Comparison of ENCODE assay signal across 16 mouse cellular contexts in genomic region chr13:37181169-37181787, GRCm38 (mm10).
DNase-seq lines count a peak whose midpoint lies in the region; ATAC-seq and TF ChIP-seq lines count a peak whose summit lies in the region.
"Had no signal": no experiment of that assay in that cellular context is flagged by ENCODE, and none has a peak within 500 bp of the region (broad histone marks: within the 10 kb centered on the region; RNA-seq: fewer than 3 reads in every experiment).

No protein-coding gene starts in this region.

- 36% methylated on average over 9 of the region's 9 CpGs for WGBS in cerebellum, adult 2 months
- WGBS in lung, postnatal 0 days: 50% methylated on average over 9 of the region's 9 CpGs

- no peaks in the 10 kb centered on the region for H3K36me3 ChIP-seq in myocyte (ENCODE audit: control insufficient read depth, insufficient read depth)
- no peaks in the 10 kb centered on the region for H3K36me3 ChIP-seq in lung, postnatal 0 days (ENCODE audit: insufficient read depth, low read length)
- H3K36me3 ChIP-seq: neural tube, embryonic 15.5 days had no signal

- no peak overlapping the region for H3K27ac ChIP-seq in cerebellum, adult 2 months (ENCODE audit: insufficient read depth, low read length)
- H3K27ac ChIP-seq in lung, postnatal 0 days (ENCODE audit: low read length): no peak overlapping the region
- H3K27ac ChIP-seq: heart, adult 2 months; neural tube, embryonic 15.5 days had no signal

- H3K9me3 ChIP-seq in lung, postnatal 0 days (ENCODE audit: low read length): no peaks in the 10 kb centered on the region
- H3K9me3 ChIP-seq: neural tube, embryonic 15.5 days had no signal

- ATAC-seq in lung, postnatal 0 days: no peak

- no peaks in the 10 kb centered on the region for H3K4me1 ChIP-seq in cerebellum, adult 2 months (ENCODE audit: control insufficient read depth, insufficient read depth, low read length)
- H3K4me1 ChIP-seq in lung, postnatal 0 days (ENCODE audit: insufficient read depth, low read depth, low read length): no peaks in the 10 kb centered on the region
- H3K4me1 ChIP-seq: neural tube, embryonic 15.5 days had no signal

- no peak for TF ChIP-seq POLR2A in cerebellum, adult 2 months (IDR thresholded peaks at IDR 0.05; ENCODE audit: borderline replicate concordance, insufficient read depth, low read length)
- no peak for TF ChIP-seq POLR2A in myocyte (IDR thresholded peaks at IDR 0.05; ENCODE audit: insufficient read length, low read depth)

- no peak overlapping the region for H3ac ChIP-seq in myocyte (ENCODE audit: control insufficient read depth, insufficient read length)

- H3K9ac ChIP-seq in lung, postnatal 0 days (replicated peaks; ENCODE audit: low read depth): no peak overlapping the region
- H3K9ac ChIP-seq: neural tube, embryonic 15.5 days had no signal

- no peak for TF ChIP-seq EP300 in lung, postnatal 0 days (IDR thresholded peaks at IDR 0.05)

- H3K4me3 ChIP-seq in cerebellum, adult 2 months (replicated peaks; ENCODE audit: insufficient read depth, low read depth, low read length): no peak overlapping the region
- H3K4me3 ChIP-seq in myocyte: no peak overlapping the region
- H3K4me3 ChIP-seq in lung, postnatal 0 days (ENCODE audit: low read depth, low read length): no peak overlapping the region
- H3K4me3 ChIP-seq: erythroblast, embryonic 14.5 days; heart, adult 2 months; neural tube, embryonic 15.5 days had no signal

- no peak for TF ChIP-seq CTCF in cerebellum, adult 2 months (IDR thresholded peaks at IDR 0.05; ENCODE audit: borderline replicate concordance, insufficient read depth, low read depth, low read length)
- TF ChIP-seq CTCF in lung, postnatal 0 days (IDR thresholded peaks at IDR 0.05): no peak

- peak overlapping the region; percentile 31 for H3K4me2 ChIP-seq in myocyte (ENCODE audit: low read depth)
- H3K4me2 ChIP-seq in lung, postnatal 0 days (replicated peaks; ENCODE audit: low read depth, low read length): no peak overlapping the region
- H3K4me2 ChIP-seq: neural tube, embryonic 15.5 days had no signal

- H3K27me3 ChIP-seq in cerebellum, adult 2 months (ENCODE audit: control insufficient read depth, insufficient read depth, low read length): no peaks in the 10 kb centered on the region
- no peaks in the 10 kb centered on the region for H3K27me3 ChIP-seq in myocyte (ENCODE audit: control insufficient read depth, insufficient read depth, insufficient read length)
- H3K27me3 ChIP-seq in lung, postnatal 0 days (replicated peaks; ENCODE audit: insufficient read depth, low read length): no peaks in the 10 kb centered on the region
- H3K27me3 ChIP-seq: neural tube, embryonic 15.5 days had no signal

- DNase-seq in cerebellum, postnatal 10 days: peak; percentile 29 to 47
- no peak for DNase-seq in cerebellum, adult 2 months
- peak; percentile 27 for DNase-seq in right cerebral cortex, adult 18-20 months
- no peak for DNase-seq in right cerebral cortex, postnatal 4 days
- DNase-seq in thymus, postnatal 10 days (ENCODE audit: low spot score in 2 of 2): no peak
- DNase-seq in lung, postnatal 0 days (ENCODE audit: low spot score): no peak
- no peak for DNase-seq in thymus, adult 18-20 months
- DNase-seq: B cell, adult 2 months; cerebellum, adult 11-12 months; embryo, embryonic 11 days; heart, adult 2 months; lung, adult 18-20 months; thymus, postnatal 4 days had no signal

- no peaks in the 10 kb centered on the region for H3K79me2 ChIP-seq in myocyte (ENCODE audit: control insufficient read depth, insufficient read depth)

TF ChIP-seq in myocyte, 11 proteins besides CTCF, POLR2A, EP300 and RAD21:
- TF ChIP-seq CEBPB (IDR thresholded peaks at IDR 0.05; ENCODE audit: insufficient read depth, poor library complexity, severe bottlenecking) (no peak), SRF (IDR thresholded peaks at IDR 0.05; ENCODE audit: control insufficient read depth, insufficient read length, low read depth) (no peak), TCF3 (IDR thresholded peaks at IDR 0.05; ENCODE audit: insufficient read length, low read depth) (no peak), POLR2AphosphoS2 (IDR thresholded peaks at IDR 0.05; ENCODE audit: insufficient read length, low read depth) (no peak), MAX (IDR thresholded peaks at IDR 0.05; ENCODE audit: low read depth) (no peak)
TF ChIP-seq in myocyte: peak in this region for 0.

Comparison
In these comparisons a context has a peak if more than half of its experiments do, and no peak if none do; other contexts are left out.
1. DNase-seq: peak in cerebellum, postnatal 10 days (2 of 2) and right cerebral cortex, adult 18-20 months (single experiment); none in cerebellum, adult 2 months (0 of 2), right cerebral cortex, postnatal 4 days (single experiment), thymus, postnatal 10 days (0 of 2), lung, postnatal 0 days (single experiment) and thymus, adult 18-20 months (0 of 2).